10 mouse cellular contexts compared by ENCODE assay signal in genomic region chr14:62751479-62751878, GRCm38 (mm10). TPM values are rescaled to one million over a fixed set of nuclear protein-coding genes. Genes with fewer than 3 reads are reported as not detected.
DNase-seq lines count a peak whose midpoint lies in the region; ATAC-seq and TF ChIP-seq lines count a peak whose summit lies in the region.
"Had no signal": no experiment of that assay in that cellular context is flagged by ENCODE, and none has a peak within 500 bp of the region (broad histone marks: within the 10 kb centered on the region; RNA-seq: fewer than 3 reads in every experiment).

No protein-coding gene starts in this region.

- DNase-seq in CH12.LX (ENCODE audit: extremely low read depth) (peak; percentile 51), G1E (ENCODE audit: low spot score) (no peak)
- DNase-seq in adrenal gland, postnatal 36 days: peak; percentile 53 to 65
- DNase-seq in liver, embryonic 13.5 days: peak; percentile 63
- DNase-seq in stomach, postnatal 0 days (ENCODE audit: low spot score): no peak
- DNase-seq in thymus, adult 18-20 months: no peak
- no peak for DNase-seq in lung, postnatal 36 days
- DNase-seq: cerebellum, adult 11-12 months; kidney, postnatal 10 days had no signal

- no peak overlapping the region for H3K9ac ChIP-seq in CH12.LX (ENCODE audit: insufficient read depth, low read depth)
- H3K9ac ChIP-seq in liver, embryonic 13.5 days: 0 out of 2 replicates have a peak overlapping the region, but pooled peaks have one; percentile 27
- H3K9ac ChIP-seq in stomach, postnatal 0 days (ENCODE audit: low read length): no peak overlapping the region
- H3K9ac ChIP-seq: hindbrain, embryonic 15.5 days had no signal

- WGBS in liver, embryonic 13.5 days (ENCODE audit: insufficient replicate concordance): 33% methylated on average over 2 of the region's 2 CpGs
- WGBS in stomach, postnatal 0 days: 83% methylated on average over 2 of the region's 2 CpGs

- peaks cover 17% of the 10 kb centered on the region; the same call in 1 of the 2 replicates for H3K79me2 ChIP-seq in CH12.LX (replicated peaks; ENCODE audit: control insufficient read depth, extremely low read depth, insufficient read depth, poor library complexity, severe bottlenecking)

- H3K4me3 ChIP-seq in CH12.LX (replicated peaks in 1 of 3; ENCODE audit: low read depth in 2 of 3, low read length in 2 of 3, poor library complexity in 1 of 3) (no peak overlapping the region), G1E (ENCODE audit: low read depth, low read length) (no peak overlapping the region; the same call in 1 of the 2 replicates)
- H3K4me3 ChIP-seq in liver, embryonic 13.5 days (replicated peaks): no peak overlapping the region
- H3K4me3 ChIP-seq in stomach, postnatal 0 days (ENCODE audit: low read depth, low read length): no peak overlapping the region
- H3K4me3 ChIP-seq: hindbrain, embryonic 15.5 days had no signal

- H3K36me3 ChIP-seq in CH12.LX (replicated peaks in 1 of 2; ENCODE audit: control insufficient read depth in 1 of 2, insufficient read depth in 1 of 2, low read length in 1 of 2) (peaks cover 3 to 38% of the 10 kb centered on the region in 2 experiments), G1E (replicated peaks) (peaks cover 31% of the 10 kb centered on the region)
- H3K36me3 ChIP-seq in liver, embryonic 13.5 days: peaks cover 25% of the 10 kb centered on the region; the same call in 1 of the 2 replicates
- H3K36me3 ChIP-seq in stomach, postnatal 0 days (ENCODE audit: control insufficient read depth, insufficient read depth, low read length): no peaks in the 10 kb centered on the region
- H3K36me3 ChIP-seq: hindbrain, embryonic 15.5 days had no signal

- in situ Hi-C loops in CH12.LX (cut with MboI; ENCODE audit: low pct_ligation_motif_present, low pct_unique_long_range_greater_than_20kb, low sequenced_read_pairs): no loop called here

- TF ChIP-seq EP300 in CH12.LX (IDR thresholded peaks at IDR 0.05; ENCODE audit: low read length): no peak
- no peak for TF ChIP-seq EP300 in stomach, postnatal 0 days (optimal IDR thresholded peaks at IDR 0.05)

- no peak for TF ChIP-seq POLR2A in CH12.LX (IDR thresholded peaks at IDR 0.05; ENCODE audit: low read depth, low read length)

- TF ChIP-seq RAD21 in CH12.LX (IDR thresholded peaks at IDR 0.05; ENCODE audit: low read depth, low read length): no peak

- peak overlapping the region; percentile 52 for H3K27ac ChIP-seq in CH12.LX (ENCODE audit: insufficient read depth, low read depth)
- H3K27ac ChIP-seq in liver, embryonic 13.5 days: peak overlapping the region; percentile 90
- H3K27ac ChIP-seq in stomach, postnatal 0 days (replicated peaks): no peak overlapping the region
- H3K27ac ChIP-seq: hindbrain, embryonic 15.5 days had no signal

- no peaks in the 10 kb centered on the region for H3K27me3 ChIP-seq in CH12.LX (replicated peaks)
- no peaks in the 10 kb centered on the region for H3K27me3 ChIP-seq in G1E (ENCODE audit: insufficient read depth, low read length)
- no peaks in the 10 kb centered on the region for H3K27me3 ChIP-seq in liver, embryonic 13.5 days
- no peaks in the 10 kb centered on the region for H3K27me3 ChIP-seq in stomach, postnatal 0 days (ENCODE audit: control insufficient read depth, insufficient read depth, low read length)
- H3K27me3 ChIP-seq: hindbrain, embryonic 15.5 days had no signal

- H3K4me1 ChIP-seq in CH12.LX (ENCODE audit: control insufficient read depth in 1 of 2, insufficient read depth in 2 of 2) (peaks cover 4 to 48% of the 10 kb centered on the region in 2 experiments; a peak in 2 of 4 replicates), G1E (ENCODE audit: insufficient read depth, low read depth, low read length) (peaks cover 32% of the 10 kb centered on the region)
- H3K4me1 ChIP-seq in liver, embryonic 13.5 days (replicated peaks): peaks cover 41% of the 10 kb centered on the region
- H3K4me1 ChIP-seq in stomach, postnatal 0 days (replicated peaks; ENCODE audit: control insufficient read depth, insufficient read depth): no peaks in the 10 kb centered on the region
- H3K4me1 ChIP-seq: hindbrain, embryonic 15.5 days had no signal

- H3K9me3 ChIP-seq in CH12.LX (replicated peaks; ENCODE audit: low read length) (no peaks in the 10 kb centered on the region), G1E (replicated peaks) (no peaks in the 10 kb centered on the region)
- no peaks in the 10 kb centered on the region for H3K9me3 ChIP-seq in liver, embryonic 13.5 days (replicated peaks)
- H3K9me3 ChIP-seq in stomach, postnatal 0 days (ENCODE audit: control insufficient read depth, low read length): no peaks in the 10 kb centered on the region
- H3K9me3 ChIP-seq: hindbrain, embryonic 15.5 days had no signal

- peak overlapping the region; percentile 15; the same call in 1 of the 2 replicates for H3K4me2 ChIP-seq in CH12.LX (ENCODE audit: insufficient read depth, low read depth, poor library complexity, severe bottlenecking)
- peak overlapping the region; percentile 19 for H3K4me2 ChIP-seq in liver, embryonic 13.5 days
- no peak overlapping the region for H3K4me2 ChIP-seq in stomach, postnatal 0 days (replicated peaks; ENCODE audit: low read depth)
- H3K4me2 ChIP-seq: hindbrain, embryonic 15.5 days had no signal

- dilution Hi-C loops in CH12.LX (cut with MboI; ENCODE audit: extremely low pct_ligation_motif_present, extremely low pct_unique_long_range_greater_than_20kb, low sequenced_read_pairs): no loop called here

- TF ChIP-seq CTCF in CH12.LX (conservative IDR thresholded peaks at IDR 0.05 in 1 of 2, IDR thresholded peaks at IDR 0.05 in 1 of 2; ENCODE audit: low read depth in 2 of 2, low read length in 2 of 2) (no peak), G1E (IDR thresholded peaks at IDR 0.05; ENCODE audit: low read depth, low read length) (no peak)
- TF ChIP-seq CTCF in stomach, postnatal 0 days (IDR thresholded peaks at IDR 0.05; ENCODE audit: low read depth): no peak

- peak; percentile 55 for ATAC-seq in G1E (ENCODE audit: extremely low read depth, insufficient number of reproducible peaks, low FRiP score, poor library complexity, severe bottlenecking)
- peak; percentile 87 for ATAC-seq in liver, embryonic 13.5 days (ENCODE audit: low read depth)
- ATAC-seq in stomach, postnatal 0 days (ENCODE audit: low FRiP score, low TSS enrichment): no peak

TF ChIP-seq in CH12.LX, 34 proteins besides CTCF, POLR2A, EP300 and RAD21:
- TF ChIP-seq ZKSCAN1 (IDR thresholded peaks at IDR 0.05; ENCODE audit: borderline replicate concordance, low read depth, low read length) (no peak), CHD2 (IDR thresholded peaks at IDR 0.05; ENCODE audit: low read length) (peak; percentile 76), POLR2AphosphoS2 (IDR thresholded peaks at IDR 0.05; ENCODE audit: low read depth, low read length) (no peak), MAZ (IDR thresholded peaks at IDR 0.05; ENCODE audit: low read depth, low read length) (no peak), MAFK (IDR thresholded peaks at IDR 0.05; ENCODE audit: insufficient replicate concordance, low read length) (peak; percentile 96), IRF4 (IDR thresholded peaks at IDR 0.05; ENCODE audit: low read depth, low read length) (peak; percentile 12; the same call in 1 of the 2 replicates), TCF12 (IDR thresholded peaks at IDR 0.05; ENCODE audit: low read depth, low read length) (no peak)
TF ChIP-seq in CH12.LX: peak in this region for 3.

RNA-seq across cellular contexts. Expression of gene Ints6, which starts 9.5 kb away (rescaled TPM):
- total RNA-seq in CH12.LX (2012; rRNA removed): 21.5 and 31.3 TPM in 2 replicates
- 53.4 and 55.7 TPM in 2 replicates for total RNA-seq in CH12.LX (2014; rRNA removed)
- 41.1 and 44.0 TPM in 2 replicates for polyA plus RNA-seq in CH12.LX (2012; ENCODE audit: insufficient read length, low read depth)
- total RNA-seq in G1E (2014; fragmentation: Nextera tagmentation): 144 and 145 TPM in 2 replicates
- total RNA-seq in G1E (2017): 109 and 191 TPM in 2 replicates
- polyA plus RNA-seq in G1E (2012): 15.9 and 19.6 TPM in 2 replicates
- 10 to 100 TPM; 42.0 to 63.8 TPM for total RNA-seq in adrenal gland, postnatal 36 days (2021)
- polyA plus RNA-seq in liver, embryonic 13.5 days (2015; fragmentation: Nextera tagmentation; extraction: Ambion mirVana): 10.5 and 14.5 TPM in 2 replicates
- 6.7 and 10.3 TPM in 2 replicates for polyA plus RNA-seq in stomach, postnatal 0 days (2015; fragmentation: Nextera tagmentation; extraction: Ambion mirVana)

Comparison
In these comparisons a context has a peak if more than half of its experiments do, and no peak if none do; other contexts are left out.
1. DNase-seq: peak in CH12.LX (single experiment), adrenal gland, postnatal 36 days (2 of 2) and liver, embryonic 13.5 days (single experiment); none in G1E (single experiment), stomach, postnatal 0 days (single experiment), thymus, adult 18-20 months (0 of 2) and lung, postnatal 36 days (single experiment).